Mouse (Mus musculus): Measurements from ENCODE around the gene Klf3.

DNA sequence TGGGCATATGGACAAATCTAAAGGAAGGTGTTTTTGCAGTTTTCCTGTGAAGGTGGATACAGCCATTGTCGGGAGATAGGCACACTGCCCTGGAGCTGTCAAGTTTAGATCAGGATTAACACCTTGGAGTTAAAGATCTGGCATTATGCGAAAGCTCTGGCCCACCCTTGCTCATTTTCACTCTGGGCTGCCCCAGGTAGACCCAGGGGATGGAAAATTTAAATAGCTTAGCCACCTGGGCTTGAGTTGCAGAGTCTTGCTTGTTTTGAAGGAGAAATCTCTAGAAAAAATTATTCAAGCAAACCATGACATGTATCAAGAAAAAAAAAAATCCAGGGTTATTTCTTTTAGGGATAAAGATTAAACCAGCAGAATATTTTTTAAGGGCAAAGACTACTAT is 3.4 kb downstream of the Klf3 start:
- TF ChIP-seq CTCF (IDR thresholded peaks at IDR 0.05; ENCODE audit: low read depth, low read length) (no peak), GATA1 (IDR thresholded peaks at IDR 0.05; ENCODE audit: borderline replicate concordance, low read length) (no peak)

Measured in G1E (cell line).